Mouse (Mus musculus) frontal cortex, postnatal 14 days (tissue): ENCODE measurements around the gene Lamtor3.
"Not testable (repeated sequence)": the region's sequence is repeated elsewhere in the genome, so short reads cannot be mapped to it uniquely, and the experiment has no call there.

Experiments
- DNase-seq, 2 experiments: peaks; one replicate each; pipeline ENCODE4 v3.0.0; 2022; ENCODE audit warnings: low spot score in 2 of 2

The Lamtor3 gene

GRCm38 (mm10) chr3:137961736-137962385, 43.6 kb downstream of the Lamtor3 start:
- DNase-seq = no peak

- no peak for DNase-seq
Observed at GRCm38 (mm10) chr3:137963508-137963907, 45.2 kb downstream of the Lamtor3 start.

GRCm38 (mm10) chr3:137964014-137964413, 45.7 kb downstream of the Lamtor3 start:
- DNase-seq = not testable (repeated sequence)

- DNase-seq = no peak
Observed at GRCm38 (mm10) chr3:137968105-137968819, 50.0 kb downstream of the Lamtor3 start.

GRCm38 (mm10) chr3:137968820-137969486, 50.6 kb downstream of the Lamtor3 start:
- no peak for DNase-seq

- no peak for DNase-seq
Observed at GRCm38 (mm10) chr3:137969951-137970350, 51.6 kb downstream of the Lamtor3 start.

GRCm38 (mm10) chr3:137972224-137972623, 53.9 kb downstream of the Lamtor3 start:
- DNase-seq = no peak

GRCm38 (mm10) chr3:137972989-137973388, 54.7 kb downstream of the Lamtor3 start:
- DNase-seq = no peak

- no peak for DNase-seq
Observed at GRCm38 (mm10) chr3:137974306-137974705, 56.0 kb downstream of the Lamtor3 start.

GRCm38 (mm10) chr3:137975435-137975834, 57.1 kb downstream of the Lamtor3 start:
- DNase-seq = no peak

GRCm38 (mm10) chr3:137975856-137976423, 57.6 kb downstream of the Lamtor3 start:
- no peak for DNase-seq

- no peak for DNase-seq
Observed at GRCm38 (mm10) chr3:137976943-137977628, 58.8 kb downstream of the Lamtor3 start.

GRCm38 (mm10) chr3:137977629-137978041, 59.3 kb downstream of the Lamtor3 start:
- DNase-seq = no peak

GRCm38 (mm10) chr3:137978233-137978632, 59.9 kb downstream of the Lamtor3 start:
- no peak for DNase-seq
